Mouse (Mus musculus): ENCODE data around the gene Agtpbp1. TPM values are rescaled to one million over a fixed set of nuclear protein-coding genes. Genes with fewer than 3 reads are reported as not detected.
A peak's percentile ranks its signal among the peaks of the same experiment; 100 is the strongest.

Agtpbp1 gene
- polyA plus RNA-seq, 1 experiment from 2014 or later, result 9.2 TPM

DNA sequence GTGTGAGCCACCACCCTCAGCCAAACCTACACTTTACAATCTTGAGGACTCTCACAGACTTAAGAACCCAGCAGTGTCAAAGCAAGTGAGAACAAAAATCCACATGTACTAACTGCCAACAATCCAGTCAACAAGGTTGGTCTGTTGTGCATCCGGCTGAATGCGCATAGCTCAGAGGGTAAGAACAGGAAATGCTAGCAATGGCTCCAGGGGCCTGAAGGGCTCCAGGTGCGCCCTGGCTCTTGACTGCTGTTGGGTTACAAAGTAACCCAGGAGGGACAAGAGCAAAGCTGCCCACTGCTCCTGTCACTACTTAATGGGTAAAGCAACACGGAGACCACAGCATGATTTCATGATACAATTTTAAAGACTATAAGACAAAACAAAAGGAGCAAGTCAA lies 81.4 kb downstream of the Agtpbp1 start:
- Histone ChIP-seq H3K4me2 (no peak overlapping the region), H3K9me3 (replicated peaks) (no peaks in the 10 kb centered on the region), H3K9ac (no peak overlapping the region), H3K4me3 (replicated peaks) (no peak overlapping the region), H3K4me1 (replicated peaks) (no peaks in the 10 kb centered on the region), H3K27ac (no peak overlapping the region), H3K27me3 (no peaks in the 10 kb centered on the region), H3K36me3 (peaks cover 30% of the 10 kb centered on the region)
- DNase-seq (no peak), ATAC-seq (ENCODE audit: low read depth) (no peak)
- 90% methylated on average over 4 of the region's 4 CpGs for WGBS (ENCODE audit: insufficient replicate concordance)

DNA sequence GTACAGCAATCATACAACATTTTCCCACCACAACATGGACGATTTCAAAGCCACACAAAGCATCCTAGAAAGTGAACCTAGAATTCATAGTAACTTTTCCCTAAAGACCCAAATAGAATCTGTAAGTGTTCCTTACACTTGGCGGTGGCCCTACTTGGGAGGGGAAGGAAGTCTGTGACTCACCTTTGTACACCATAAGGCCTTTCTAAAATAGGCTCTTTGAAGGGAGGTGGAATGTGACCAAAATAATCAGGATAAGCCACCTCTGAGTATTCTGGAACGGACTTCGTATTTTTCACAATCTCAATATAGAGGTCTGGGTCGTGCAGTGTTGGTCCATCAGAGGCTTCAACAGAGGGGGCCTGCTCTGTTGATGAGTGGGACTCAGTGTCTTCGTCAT lies 85.2 kb downstream of the Agtpbp1 start:
- Histone ChIP-seq H3K36me3 (peaks cover 26% of the 10 kb centered on the region), H3K27me3 (no peaks in the 10 kb centered on the region), H3K4me3 (replicated peaks) (no peak overlapping the region), H3K27ac (no peak overlapping the region), H3K4me1 (replicated peaks) (no peaks in the 10 kb centered on the region), H3K9ac (no peak overlapping the region), H3K9me3 (replicated peaks) (no peaks in the 10 kb centered on the region), H3K4me2 (no peak overlapping the region)
- 80% methylated on average over 6 of the region's 6 CpGs for WGBS (ENCODE audit: insufficient replicate concordance)
- DNase-seq, result no peak
- no peak for ATAC-seq (ENCODE audit: low read depth)

DNA sequence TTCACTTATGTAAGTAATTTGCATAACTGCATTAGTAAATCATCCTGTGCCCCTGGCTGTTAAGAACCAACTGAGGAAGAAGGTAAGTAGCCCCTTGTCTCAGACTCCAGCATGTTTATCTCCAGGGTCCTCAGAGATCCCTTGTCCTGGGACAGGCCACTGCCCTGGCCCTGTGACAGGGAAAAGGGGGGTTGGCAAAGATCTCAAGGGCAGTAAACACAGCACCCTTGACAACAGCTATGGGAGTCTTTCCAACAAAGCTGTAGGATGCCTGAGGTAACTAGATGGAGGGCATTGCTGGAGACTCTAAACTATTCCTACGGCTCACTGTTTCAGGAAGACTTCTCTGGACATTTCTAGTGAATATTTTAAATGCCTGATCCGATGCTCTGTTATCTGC lies 85.7 kb downstream of the Agtpbp1 start:
- H3K9me3 ChIP-seq (replicated peaks), result no peaks in the 10 kb centered on the region
- DNase-seq, result no peak
- H3K36me3 ChIP-seq, result peaks cover 31% of the 10 kb centered on the region
- no peak overlapping the region for H3K27ac ChIP-seq
- no peak overlapping the region for H3K4me3 ChIP-seq (replicated peaks)
- ATAC-seq (ENCODE audit: low read depth), result no peak
- no peak overlapping the region for H3K4me2 ChIP-seq
- H3K4me1 ChIP-seq (replicated peaks), result no peaks in the 10 kb centered on the region
- 79% methylated on average over 2 of the region's 2 CpGs for WGBS (ENCODE audit: insufficient replicate concordance)
- no peaks in the 10 kb centered on the region for H3K27me3 ChIP-seq
- no peak overlapping the region for H3K9ac ChIP-seq

GRCm38 (mm10) chr13:59498191-59498590 lies 86.8 kb downstream of the Agtpbp1 start:
- Histone ChIP-seq H3K9me3 (replicated peaks) (no peaks in the 10 kb centered on the region), H3K4me1 (replicated peaks) (no peaks in the 10 kb centered on the region), H3K36me3 (peaks cover 31% of the 10 kb centered on the region), H3K27me3 (no peaks in the 10 kb centered on the region), H3K4me2 (no peak overlapping the region), H3K4me3 (replicated peaks) (no peak overlapping the region), H3K27ac (no peak overlapping the region), H3K9ac (no peak overlapping the region)
- DNase-seq (no peak), ATAC-seq (ENCODE audit: low read depth) (no peak)
- WGBS (ENCODE audit: insufficient replicate concordance), result 66% methylated on average over 5 of the region's 5 CpGs

DNA sequence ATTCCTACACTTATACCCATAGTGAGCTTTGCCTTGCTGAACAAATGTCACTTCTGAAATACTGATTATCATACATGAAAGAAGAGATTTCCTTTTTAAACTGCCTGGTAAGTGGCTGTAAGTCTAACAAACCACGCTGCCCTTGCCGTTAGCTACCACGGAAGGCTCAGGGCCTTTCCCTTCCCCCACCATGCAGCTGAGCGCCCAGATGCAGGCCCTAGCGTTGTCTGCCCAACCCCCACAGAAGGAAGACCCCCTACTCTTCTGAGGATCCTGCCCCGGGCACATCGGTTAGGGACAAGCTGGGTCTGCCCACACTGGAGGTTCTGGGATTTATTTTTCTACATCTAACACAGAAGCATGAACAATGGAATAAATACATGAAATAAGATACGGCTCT lies 89.2 kb downstream of the Agtpbp1 start:
- ATAC-seq (ENCODE audit: low read depth) (no peak), DNase-seq (no peak)
- H3K9ac ChIP-seq, result no peak overlapping the region
- H3K4me2 ChIP-seq, result no peak overlapping the region
- H3K27ac ChIP-seq, result no peak overlapping the region
- no peaks in the 10 kb centered on the region for H3K27me3 ChIP-seq
- no peaks in the 10 kb centered on the region for H3K4me1 ChIP-seq (replicated peaks)
- H3K4me3 ChIP-seq (replicated peaks), result no peak overlapping the region
- H3K36me3 ChIP-seq, result peaks cover 31% of the 10 kb centered on the region
- no peaks in the 10 kb centered on the region for H3K9me3 ChIP-seq (replicated peaks)
- WGBS (ENCODE audit: insufficient replicate concordance), result 59% methylated on average over 8 of the region's 8 CpGs

DNA sequence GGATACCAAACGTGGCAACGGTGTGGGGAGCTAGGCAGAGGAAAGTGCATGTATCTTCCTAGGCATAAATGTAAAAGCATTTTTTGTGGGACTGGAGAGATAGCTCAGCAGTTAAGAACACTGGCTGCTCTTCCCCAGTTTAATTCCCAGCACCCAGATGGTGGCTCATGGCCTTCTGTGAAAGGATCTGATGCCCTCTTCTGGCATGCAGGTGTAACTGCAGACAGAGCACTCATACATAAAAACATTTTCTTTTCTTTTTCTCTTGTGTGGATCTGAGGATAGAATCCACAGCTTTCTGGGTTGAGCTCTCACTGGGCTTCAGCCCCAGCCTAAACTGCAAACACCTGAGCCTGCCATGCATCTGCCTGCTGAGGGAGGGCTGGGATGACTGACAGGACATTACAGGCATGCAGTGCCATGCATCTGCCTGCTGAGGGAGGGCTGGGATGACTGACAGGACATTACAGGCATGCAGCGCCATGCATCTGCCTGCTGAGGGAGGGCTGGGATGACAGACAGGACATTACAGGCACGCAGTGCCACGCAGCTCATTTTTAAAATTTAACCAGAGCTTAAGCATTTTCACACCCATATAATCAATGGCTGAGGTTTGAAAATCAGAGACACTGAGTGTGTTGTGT lies 90.3 kb downstream of the Agtpbp1 start:
- Histone ChIP-seq H3K4me1 (replicated peaks) (no peaks in the 10 kb centered on the region), H3K36me3 (peaks cover 25% of the 10 kb centered on the region), H3K9me3 (replicated peaks) (no peaks in the 10 kb centered on the region), H3K4me2 (no peak overlapping the region), H3K9ac (no peak overlapping the region), H3K27ac (no peak overlapping the region), H3K27me3 (no peaks in the 10 kb centered on the region), H3K4me3 (replicated peaks) (no peak overlapping the region)
- ATAC-seq (ENCODE audit: low read depth) (no peak), DNase-seq (no peak)
- 81% methylated on average over 5 of the region's 5 CpGs for WGBS (ENCODE audit: insufficient replicate concordance)

DNA sequence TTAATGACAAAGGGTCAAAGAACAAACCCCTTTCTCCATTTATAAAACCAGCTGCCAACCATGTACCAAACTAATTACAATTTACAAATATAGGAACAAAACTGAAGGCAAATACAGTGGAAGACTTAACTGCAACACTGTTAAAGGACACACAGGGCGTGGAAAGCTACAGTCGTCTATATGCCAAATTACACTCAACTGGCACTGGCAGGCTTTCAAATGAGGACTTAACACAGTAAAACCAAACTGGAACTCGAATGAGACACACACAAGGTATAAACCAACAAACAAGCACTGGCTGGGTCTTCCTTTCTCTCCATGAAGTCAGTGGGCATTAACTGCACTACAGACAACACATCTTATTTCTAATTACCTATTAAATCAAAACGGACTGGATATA lies 94.3 kb downstream of the Agtpbp1 start:
- H3K9ac ChIP-seq, result no peak overlapping the region
- no peak overlapping the region for H3K4me2 ChIP-seq
- no peaks in the 10 kb centered on the region for H3K27me3 ChIP-seq
- peaks cover 14% of the 10 kb centered on the region for H3K36me3 ChIP-seq
- no peak for ATAC-seq (ENCODE audit: low read depth)
- H3K27ac ChIP-seq, result no peak overlapping the region
- 60% methylated on average over 4 of the region's 4 CpGs for WGBS (ENCODE audit: insufficient replicate concordance)
- no peak for DNase-seq
- H3K9me3 ChIP-seq (replicated peaks), result no peaks in the 10 kb centered on the region
- H3K4me1 ChIP-seq (replicated peaks), result no peaks in the 10 kb centered on the region
- no peak overlapping the region for H3K4me3 ChIP-seq (replicated peaks)

DNA sequence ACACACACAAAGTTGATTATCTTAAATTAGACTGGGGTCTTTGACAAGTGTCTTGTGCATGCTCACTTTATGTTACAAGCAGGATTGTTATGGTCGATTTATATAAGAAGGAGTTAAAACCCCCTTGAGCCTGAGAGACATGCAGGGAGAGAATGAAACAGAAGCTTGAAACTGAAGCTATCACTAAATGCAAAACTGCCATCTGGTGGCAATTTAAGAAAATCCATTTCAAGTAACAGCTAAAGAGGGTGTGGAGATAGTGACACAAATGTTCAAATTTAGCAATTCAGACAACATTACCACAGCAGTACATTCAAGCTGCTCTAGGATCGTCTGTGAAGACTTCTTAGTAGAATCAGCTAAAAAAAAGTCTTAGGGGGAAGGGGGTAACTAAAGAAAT lies 95.9 kb downstream of the Agtpbp1 start:
- H3K27ac ChIP-seq, result no peak overlapping the region
- ATAC-seq (ENCODE audit: low read depth) (no peak), DNase-seq (no peak)
- no peaks in the 10 kb centered on the region for H3K9me3 ChIP-seq (replicated peaks)
- no peaks in the 10 kb centered on the region for H3K4me1 ChIP-seq (replicated peaks)
- WGBS (ENCODE audit: insufficient replicate concordance), result 42% methylated on average over 2 of the region's 2 CpGs
- H3K4me3 ChIP-seq (replicated peaks), result no peak overlapping the region
- no peak overlapping the region for H3K9ac ChIP-seq
- peaks cover 5% of the 10 kb centered on the region for H3K36me3 ChIP-seq
- no peak overlapping the region for H3K4me2 ChIP-seq
- no peaks in the 10 kb centered on the region for H3K27me3 ChIP-seq

DNA sequence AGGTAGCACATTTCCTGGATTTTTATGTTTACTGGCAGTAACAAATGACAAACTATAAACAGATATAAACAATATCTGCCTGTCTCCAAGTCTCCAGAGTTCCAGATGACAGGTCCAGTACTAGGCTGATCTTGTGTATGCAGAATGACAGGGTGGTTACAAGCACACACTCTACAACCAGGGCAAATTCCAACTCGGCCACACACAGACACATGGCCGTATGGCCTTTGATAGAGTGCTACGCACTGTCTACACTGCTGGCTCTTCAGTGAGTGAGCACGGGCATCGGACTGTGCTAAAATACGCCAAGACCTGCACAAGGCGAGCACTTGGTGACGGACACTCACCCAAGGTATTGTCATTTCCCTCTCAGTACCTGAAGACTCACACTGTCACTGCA lies 97.7 kb downstream of the Agtpbp1 start:
- Histone ChIP-seq H3K4me3 (replicated peaks) (no peak overlapping the region), H3K9ac (no peak overlapping the region), H3K36me3 (0 out of 2 replicates have a peak, but pooled peaks cover 4% of the 10 kb centered on the region), H3K4me2 (no peak overlapping the region), H3K9me3 (replicated peaks) (no peaks in the 10 kb centered on the region), H3K27ac (no peak overlapping the region), H3K27me3 (no peaks in the 10 kb centered on the region), H3K4me1 (replicated peaks) (no peaks in the 10 kb centered on the region)
- DNase-seq (no peak), ATAC-seq (ENCODE audit: low read depth) (peak; percentile 68)
- WGBS (ENCODE audit: insufficient replicate concordance), result 81% methylated on average over 8 of the region's 8 CpGs

DNA sequence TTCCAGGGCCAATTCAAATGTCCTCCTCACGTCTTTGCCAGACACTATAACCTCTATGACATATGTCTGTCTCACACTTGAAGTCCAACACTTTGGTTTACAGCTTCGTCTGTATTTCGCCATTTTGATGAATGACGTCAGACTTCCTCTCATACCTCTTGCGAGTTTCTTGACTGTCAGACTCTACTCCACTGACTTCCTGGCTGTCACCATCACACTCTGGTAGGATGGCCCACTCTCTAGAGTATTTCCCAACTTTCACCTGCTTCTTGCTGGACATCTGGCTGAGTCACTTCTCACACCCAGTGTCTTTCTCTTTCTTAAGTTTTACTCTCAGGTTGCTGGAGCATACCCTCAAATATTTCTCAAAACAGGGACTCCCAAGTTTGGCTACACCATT lies 98.8 kb downstream of the Agtpbp1 start:
- H3K27ac ChIP-seq, result no peak overlapping the region
- no peak overlapping the region for H3K4me3 ChIP-seq (replicated peaks)
- 63% methylated on average over 5 of the region's 5 CpGs for WGBS (ENCODE audit: insufficient replicate concordance)
- no peaks in the 10 kb centered on the region for H3K4me1 ChIP-seq (replicated peaks)
- DNase-seq (no peak), ATAC-seq (ENCODE audit: low read depth) (no peak)
- H3K27me3 ChIP-seq, result no peaks in the 10 kb centered on the region
- no peak overlapping the region for H3K4me2 ChIP-seq
- H3K9ac ChIP-seq, result no peak overlapping the region
- no peaks in the 10 kb centered on the region for H3K9me3 ChIP-seq (replicated peaks)
- 0 out of 2 replicates have a peak, but pooled peaks cover 4% of the 10 kb centered on the region for H3K36me3 ChIP-seq

DNA sequence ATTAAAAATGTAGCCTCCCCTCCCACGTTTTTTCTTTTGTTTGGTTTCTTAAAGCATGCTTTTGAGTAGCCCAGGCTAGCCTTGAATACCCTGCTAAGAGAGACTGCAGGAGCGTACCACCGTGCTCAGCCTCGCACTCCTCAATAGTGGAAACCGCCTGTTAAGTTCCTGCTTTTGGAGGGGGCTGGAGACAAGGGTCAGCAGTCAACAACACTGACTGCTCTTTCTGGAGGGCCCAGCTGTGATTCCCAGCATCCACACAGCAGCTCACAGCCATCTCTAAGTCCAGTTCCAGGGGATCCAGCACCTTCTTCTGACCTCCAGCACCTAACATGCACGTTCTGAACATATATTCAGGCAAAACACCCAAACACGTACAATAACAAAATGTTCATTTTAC lies 99.6 kb downstream of the Agtpbp1 start:
- Histone ChIP-seq H3K9ac (no peak overlapping the region), H3K36me3 (0 out of 2 replicates have a peak, but pooled peaks cover 4% of the 10 kb centered on the region), H3K27ac (no peak overlapping the region), H3K9me3 (replicated peaks) (no peaks in the 10 kb centered on the region), H3K4me3 (replicated peaks) (no peak overlapping the region), H3K4me2 (no peak overlapping the region), H3K4me1 (replicated peaks) (no peaks in the 10 kb centered on the region), H3K27me3 (no peaks in the 10 kb centered on the region)
- 75% methylated on average over 7 of the region's 7 CpGs for WGBS (ENCODE audit: insufficient replicate concordance)
- DNase-seq (no peak), ATAC-seq (ENCODE audit: low read depth) (no peak)

DNA sequence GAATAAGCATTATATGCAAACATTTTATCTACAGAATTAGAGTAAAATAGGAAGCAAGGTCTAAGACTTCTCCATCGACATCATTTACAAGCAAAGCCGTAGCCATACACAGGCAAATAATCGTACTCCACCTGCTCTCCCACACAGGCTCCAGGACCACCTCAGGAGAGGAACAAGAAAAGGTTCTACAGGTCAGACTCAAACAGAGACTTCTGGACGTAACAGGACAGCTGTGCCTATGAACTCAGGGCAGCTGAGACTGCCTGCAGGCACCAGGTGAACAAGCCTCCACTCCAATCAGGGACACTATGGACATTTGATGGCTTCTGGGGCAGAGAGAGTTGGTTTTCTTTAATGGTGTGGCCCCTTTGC lies 103.6 kb downstream of the Agtpbp1 start:
- Histone ChIP-seq H3K9ac (no peak overlapping the region), H3K36me3 (peaks cover 20% of the 10 kb centered on the region), H3K9me3 (replicated peaks) (no peaks in the 10 kb centered on the region), H3K4me3 (replicated peaks) (no peak overlapping the region), H3K27me3 (no peaks in the 10 kb centered on the region), H3K4me2 (no peak overlapping the region), H3K4me1 (replicated peaks) (no peaks in the 10 kb centered on the region), H3K27ac (no peak overlapping the region)
- 84% methylated on average over 4 of the region's 4 CpGs for WGBS (ENCODE audit: insufficient replicate concordance)
- DNase-seq, result no peak
- no peak for ATAC-seq (ENCODE audit: low read depth)

All from liver, embryonic 13.5 days (tissue).